Mouse (Mus musculus): ENCODE data around the gene Cd53. TPM values are rescaled to one million over a fixed set of nuclear protein-coding genes. Genes with fewer than 3 reads are reported as not detected.

Cd53 gene
- 2.6 TPM in 1 of 2 replicates, not detected in the other for polyA plus RNA-seq (2012; ENCODE audit: insufficient read depth, low replicate concordance)

DNA sequence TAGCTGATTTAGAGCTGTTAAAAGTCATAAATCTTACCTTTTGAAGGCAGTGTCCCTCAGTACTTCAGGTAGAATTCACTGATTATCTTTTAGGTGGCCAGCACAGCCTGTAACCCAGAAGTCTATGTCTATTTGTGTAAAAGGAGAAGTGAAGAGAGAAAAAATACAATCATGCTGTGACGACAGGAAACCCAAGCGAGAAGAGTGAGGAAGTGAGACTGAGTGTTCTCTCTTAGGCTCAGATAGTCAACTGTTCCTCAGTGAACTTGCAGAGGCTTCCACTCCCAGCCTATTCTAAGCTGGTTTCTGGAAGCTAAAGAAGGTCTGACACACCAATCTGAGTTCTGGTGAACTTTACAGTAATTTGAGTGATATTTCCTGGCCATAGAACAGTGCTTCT lies at the start of gene Cd53:
Cd53 (minus strand) TSS at position 220 of the 400 bp plus-strand sequence.
- Histone ChIP-seq H3K4me3 (replicated peaks) (peak within 1 kb of the TSS; percentile 83), H3K27me3 (replicated peaks) (no peaks in the 10 kb centered on the region)

GRCm38 (mm10) chr3:106832107-106832506 lies 42.2 kb upstream of the Cd53 start:
- Histone ChIP-seq H3K4me1 (peaks cover 9% of the 10 kb centered on the region), H3K36me3 (replicated peaks; ENCODE audit: low read length) (no peaks in the 10 kb centered on the region), H3K9me3 (peaks cover 9% of the 10 kb centered on the region), H3K4me3 (replicated peaks) (peak overlapping the region; percentile 21), H3K27me3 (replicated peaks) (peaks cover 1% of the 10 kb centered on the region)
- TF ChIP-seq FLI1 (IDR thresholded peaks at IDR 0.05; ENCODE audit: low read length) (no peak), GATA1 (IDR thresholded peaks at IDR 0.05; ENCODE audit: borderline replicate concordance, low read length) (no peak)

More for the DNA sequence above, at the start of gene Cd53:
- no peaks in the 10 kb centered on the region for H3K36me3 ChIP-seq (replicated peaks; ENCODE audit: low read length)
- TF ChIP-seq FLI1 (IDR thresholded peaks at IDR 0.05; ENCODE audit: low read length) (no peak), GATA1 (IDR thresholded peaks at IDR 0.05; ENCODE audit: borderline replicate concordance, low read length) (no peak)
- no peaks in the 10 kb centered on the region for H3K9me3 ChIP-seq
- peaks cover 37% of the 10 kb centered on the region for H3K4me1 ChIP-seq

- H3K36me3 ChIP-seq (replicated peaks; ENCODE audit: low read length), result no peaks in the 10 kb centered on the region
- H3K27me3 ChIP-seq (replicated peaks), result no peaks in the 10 kb centered on the region
- peaks cover 2% of the 10 kb centered on the region; the same call in 1 of the 2 replicates for H3K4me1 ChIP-seq
- H3K9me3 ChIP-seq, result no peaks in the 10 kb centered on the region
- H3K4me3 ChIP-seq (replicated peaks), result no peak within 1 kb of the TSS
- no peak for TF ChIP-seq FLI1 (IDR thresholded peaks at IDR 0.05; ENCODE audit: low read length)
- no peak for TF ChIP-seq GATA1 (IDR thresholded peaks at IDR 0.05; ENCODE audit: borderline replicate concordance, low read length)
Measured at GRCm38 (mm10) chr3:106826187-106826586, 36.2 kb upstream of the Cd53 start, which contains the start of gene Olfr266. TSS of gene Olfr266 (minus strand) at chr3:106826287.

DNA sequence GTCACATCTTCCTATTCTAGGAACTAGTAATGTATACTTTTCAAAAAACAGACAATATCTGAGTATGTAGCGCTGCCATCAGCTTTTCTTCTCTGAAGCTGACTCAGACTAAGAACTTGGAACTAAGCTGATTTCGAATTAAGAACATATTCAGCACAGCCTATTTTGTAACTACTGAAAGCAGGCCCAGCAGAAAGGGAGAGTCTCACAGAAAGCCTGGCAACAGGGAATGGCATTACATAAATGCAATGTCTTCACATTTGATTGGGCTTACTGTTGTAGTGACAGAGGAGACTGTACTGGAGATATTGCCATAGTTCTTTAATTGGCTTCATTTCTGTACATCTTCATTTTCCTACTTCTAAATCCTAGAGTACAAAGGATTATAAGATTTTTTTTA lies 27.7 kb upstream of the Cd53 start:
- H3K9me3 ChIP-seq, result no peaks in the 10 kb centered on the region
- TF ChIP-seq FLI1 (IDR thresholded peaks at IDR 0.05; ENCODE audit: low read length) (no peak), GATA1 (IDR thresholded peaks at IDR 0.05; ENCODE audit: borderline replicate concordance, low read length) (no peak)
- H3K36me3 ChIP-seq (replicated peaks; ENCODE audit: low read length), result no peaks in the 10 kb centered on the region
- H3K27me3 ChIP-seq (replicated peaks), result no peaks in the 10 kb centered on the region
- H3K4me1 ChIP-seq, result no peaks in the 10 kb centered on the region
- no peak overlapping the region for H3K4me3 ChIP-seq (replicated peaks)

- no peak overlapping the region for H3K4me3 ChIP-seq (replicated peaks)
- no peaks in the 10 kb centered on the region for H3K4me1 ChIP-seq
- no peak for TF ChIP-seq FLI1 (IDR thresholded peaks at IDR 0.05; ENCODE audit: low read length)
- TF ChIP-seq GATA1 (IDR thresholded peaks at IDR 0.05; ENCODE audit: borderline replicate concordance, low read length), result no peak
- H3K9me3 ChIP-seq, result no peaks in the 10 kb centered on the region
- no peaks in the 10 kb centered on the region for H3K36me3 ChIP-seq (replicated peaks; ENCODE audit: low read length)
- H3K27me3 ChIP-seq (replicated peaks), result no peaks in the 10 kb centered on the region
Measured at GRCm38 (mm10) chr3:106808972-106809695, 19.2 kb upstream of the Cd53 start.

DNA sequence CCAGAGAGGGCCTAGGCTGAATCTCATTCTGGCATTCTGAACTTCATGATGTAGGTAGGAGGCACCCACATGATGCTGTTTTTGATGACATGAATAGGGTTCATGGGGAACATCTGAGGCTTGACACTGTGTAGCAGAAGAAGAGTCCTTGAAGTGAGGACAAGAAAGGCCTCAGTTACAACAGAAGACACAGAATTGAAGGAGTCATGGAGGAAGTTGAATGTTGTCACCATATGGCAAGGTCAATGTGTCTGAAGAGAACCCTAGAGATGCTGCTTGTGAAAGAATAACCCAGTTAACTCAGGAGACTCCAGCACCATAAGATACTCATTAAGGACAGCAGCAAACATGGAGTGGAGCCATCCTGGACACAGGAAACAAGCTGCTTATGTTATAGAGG lies 8.1 kb upstream of the Cd53 start:
- TF ChIP-seq GATA1 (IDR thresholded peaks at IDR 0.05; ENCODE audit: borderline replicate concordance, low read length) (no peak), FLI1 (IDR thresholded peaks at IDR 0.05; ENCODE audit: low read length) (no peak)
- Histone ChIP-seq H3K9me3 (peaks cover 4% of the 10 kb centered on the region; the same call in 1 of the 2 replicates), H3K4me1 (peaks cover 7% of the 10 kb centered on the region), H3K4me3 (replicated peaks) (no peak overlapping the region), H3K27me3 (replicated peaks) (no peaks in the 10 kb centered on the region), H3K36me3 (replicated peaks; ENCODE audit: low read length) (no peaks in the 10 kb centered on the region)

- H3K4me1 ChIP-seq, result peaks cover 34% of the 10 kb centered on the region
- H3K4me3 ChIP-seq (replicated peaks), result peak overlapping the region; percentile 83
- H3K9me3 ChIP-seq, result no peaks in the 10 kb centered on the region
- no peaks in the 10 kb centered on the region for H3K36me3 ChIP-seq (replicated peaks; ENCODE audit: low read length)
- TF ChIP-seq FLI1 (IDR thresholded peaks at IDR 0.05; ENCODE audit: low read length), result no peak
- TF ChIP-seq GATA1 (IDR thresholded peaks at IDR 0.05; ENCODE audit: borderline replicate concordance, low read length), result no peak
- no peaks in the 10 kb centered on the region for H3K27me3 ChIP-seq (replicated peaks)
Measured at GRCm38 (mm10) chr3:106788440-106788887, 1.5 kb downstream of the Cd53 start.

- Histone ChIP-seq H3K4me3 (replicated peaks) (peak overlapping the region; percentile 74), H3K4me1 (peaks cover 30% of the 10 kb centered on the region), H3K9me3 (no peaks in the 10 kb centered on the region), H3K27me3 (replicated peaks) (no peaks in the 10 kb centered on the region), H3K36me3 (replicated peaks; ENCODE audit: low read length) (no peaks in the 10 kb centered on the region)
- TF ChIP-seq GATA1 (IDR thresholded peaks at IDR 0.05; ENCODE audit: borderline replicate concordance, low read length) (no peak), FLI1 (IDR thresholded peaks at IDR 0.05; ENCODE audit: low read length) (no peak)
Measured at GRCm38 (mm10) chr3:106787972-106788371, 2.0 kb downstream of the Cd53 start.

GRCm38 (mm10) chr3:106785130-106785529 lies 4.8 kb downstream of the Cd53 start:
- peaks cover 26% of the 10 kb centered on the region for H3K4me1 ChIP-seq
- no peaks in the 10 kb centered on the region for H3K27me3 ChIP-seq (replicated peaks)
- no peaks in the 10 kb centered on the region for H3K9me3 ChIP-seq
- TF ChIP-seq GATA1 (IDR thresholded peaks at IDR 0.05; ENCODE audit: borderline replicate concordance, low read length) (no peak), FLI1 (IDR thresholded peaks at IDR 0.05; ENCODE audit: low read length) (no peak)
- no peak overlapping the region for H3K4me3 ChIP-seq (replicated peaks)
- H3K36me3 ChIP-seq (replicated peaks; ENCODE audit: low read length), result no peaks in the 10 kb centered on the region

GRCm38 (mm10) chr3:106771834-106772233 lies 18.1 kb downstream of the Cd53 start:
- no peaks in the 10 kb centered on the region for H3K9me3 ChIP-seq
- TF ChIP-seq FLI1 (IDR thresholded peaks at IDR 0.05; ENCODE audit: low read length) (no peak), GATA1 (IDR thresholded peaks at IDR 0.05; ENCODE audit: borderline replicate concordance, low read length) (no peak)
- no peaks in the 10 kb centered on the region for H3K27me3 ChIP-seq (replicated peaks)
- no peak overlapping the region for H3K4me3 ChIP-seq (replicated peaks)
- no peaks in the 10 kb centered on the region for H3K36me3 ChIP-seq (replicated peaks; ENCODE audit: low read length)
- H3K4me1 ChIP-seq, result no peaks in the 10 kb centered on the region

All from megakaryocyte, embryonic 14.5 days (primary cell).